Mouse (Mus musculus): ENCODE measurements around the gene Mex3d. TPM values are rescaled to one million over a fixed set of nuclear protein-coding genes. Genes with fewer than 3 reads are reported as not detected.

Mex3d gene
- polyA plus RNA-seq, 1 experiment: 7.9 TPM

DNA sequence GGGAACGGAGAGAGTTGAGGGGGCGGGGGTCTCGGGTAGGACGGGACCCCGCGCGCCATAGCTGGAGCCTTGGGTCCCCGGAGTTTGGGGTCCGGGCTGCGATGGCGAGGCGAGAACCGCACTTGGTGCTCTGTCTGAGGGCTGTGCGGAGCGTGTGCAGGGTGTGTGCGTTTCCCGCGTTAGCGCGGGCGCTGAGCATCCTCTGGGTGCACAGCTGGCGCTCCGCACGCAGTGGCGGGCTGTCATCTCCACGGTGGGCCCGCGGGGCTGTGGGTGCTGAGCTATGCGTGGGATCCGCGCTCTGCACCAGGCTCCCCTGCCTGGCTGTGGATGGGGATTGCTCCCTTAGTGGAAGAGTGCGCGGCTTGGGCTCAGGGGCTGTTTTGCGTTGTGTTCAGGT, 30.7 kb downstream of the Mex3d start:
- no peak overlapping the region for H3K27ac ChIP-seq (ENCODE audit: insufficient read depth, low read depth, low read length)
- TF ChIP-seq CTCF (conservative IDR thresholded peaks at IDR 0.05; ENCODE audit: insufficient read depth, insufficient read length, low read depth, low read length): no peak
- TF ChIP-seq POLR2A (IDR thresholded peaks at IDR 0.05; ENCODE audit: low read depth, low read length): no peak
- 3% methylated on average over 34 of the region's 34 CpGs for WGBS
- H3K4me1 ChIP-seq (ENCODE audit: control insufficient read depth, insufficient read depth, low read length): no peaks in the 10 kb centered on the region
- DNase-seq: no peak
- H3K4me3 ChIP-seq (ENCODE audit: insufficient read depth, low read depth, low read length): no peak overlapping the region
- H3K27me3 ChIP-seq (replicated peaks; ENCODE audit: control insufficient read depth, insufficient read depth, low read length): no peaks in the 10 kb centered on the region
- H3K36me3 ChIP-seq (ENCODE audit: control insufficient read depth, insufficient read depth, low read length): no peaks in the 10 kb centered on the region

DNA sequence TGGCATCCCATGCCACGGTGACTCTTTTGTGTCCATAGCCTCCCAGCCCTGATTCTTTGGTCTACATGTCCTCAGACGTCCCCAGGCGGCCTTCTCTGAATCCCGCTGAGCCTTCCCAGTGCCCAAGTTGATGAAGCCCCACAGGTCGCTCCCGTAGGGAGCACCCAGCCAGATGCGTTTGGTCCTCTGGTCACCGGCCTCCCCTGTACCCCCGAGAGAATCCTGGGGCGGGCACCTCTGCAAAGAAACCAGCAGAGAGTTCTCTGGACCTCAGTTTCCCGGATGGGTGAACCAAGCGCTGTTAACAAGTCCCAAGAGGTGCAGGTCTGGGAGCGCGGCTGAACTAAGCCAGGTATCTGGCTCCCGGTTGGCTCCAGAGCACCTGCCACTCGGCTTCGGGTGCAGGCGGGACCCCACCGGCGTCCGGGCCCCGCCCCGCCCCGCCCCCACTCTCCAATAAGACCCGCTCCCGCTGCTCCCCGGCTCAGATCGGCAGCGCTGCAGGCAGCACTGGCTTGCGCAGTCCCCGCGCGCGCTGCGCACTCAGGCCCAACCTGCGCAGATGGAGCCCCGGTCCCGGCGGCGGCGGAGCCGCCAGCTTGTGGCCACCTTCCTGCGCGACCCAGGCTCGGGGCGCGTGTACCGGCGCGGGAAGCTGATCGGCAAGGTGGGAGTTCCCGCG, 31.3 kb downstream of the Mex3d start, which contains the start of gene Plk5:
Plk5 (plus strand) TSS at position 459 of the 682 bp plus-strand sequence.
- no peaks in the 10 kb centered on the region for H3K27me3 ChIP-seq (replicated peaks; ENCODE audit: control insufficient read depth, insufficient read depth, low read length)

DNA sequence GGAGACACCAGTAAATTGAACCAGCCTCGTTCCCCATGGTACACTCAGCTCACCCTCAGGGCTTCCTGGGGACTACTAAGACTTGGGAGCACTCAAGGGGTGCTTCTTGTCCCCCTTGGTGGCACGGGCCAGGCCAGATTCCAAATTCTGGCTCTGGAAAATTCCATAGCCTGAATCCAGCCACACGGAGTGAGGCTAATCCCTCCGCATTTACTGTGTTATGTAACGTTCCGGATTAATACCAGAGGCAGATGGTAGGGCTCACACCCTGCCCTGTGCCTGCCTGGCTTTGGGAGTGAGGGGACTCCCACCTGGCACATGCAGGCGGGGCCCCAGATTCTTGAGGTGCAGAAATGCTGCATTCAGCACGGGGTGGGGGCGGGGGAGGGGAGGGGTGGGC, 32.0 kb downstream of the Mex3d start:
- DNase-seq: no peak
- H3K4me3 ChIP-seq (ENCODE audit: insufficient read depth, low read depth, low read length): no peak overlapping the region
- WGBS: 19% methylated on average over 9 of the region's 9 CpGs
- H3K27ac ChIP-seq (ENCODE audit: insufficient read depth, low read depth, low read length): no peak overlapping the region
- TF ChIP-seq POLR2A (IDR thresholded peaks at IDR 0.05; ENCODE audit: low read depth, low read length) (no peak), CTCF (conservative IDR thresholded peaks at IDR 0.05; ENCODE audit: insufficient read depth, insufficient read length, low read depth, low read length) (no peak)
- H3K36me3 ChIP-seq (ENCODE audit: control insufficient read depth, insufficient read depth, low read length): no peaks in the 10 kb centered on the region
- H3K4me1 ChIP-seq (ENCODE audit: control insufficient read depth, insufficient read depth, low read length): no peaks in the 10 kb centered on the region
- H3K27me3 ChIP-seq (replicated peaks; ENCODE audit: control insufficient read depth, insufficient read depth, low read length): no peaks in the 10 kb centered on the region

More for the DNA sequence above, 31.3 kb downstream of the Mex3d start, which contains the start of gene Plk5:
- no peak for DNase-seq
- 2% methylated on average over 53 of the region's 53 CpGs for WGBS
- Histone ChIP-seq H3K36me3 (ENCODE audit: control insufficient read depth, insufficient read depth, low read length) (no peaks in the 10 kb centered on the region), H3K4me3 (ENCODE audit: insufficient read depth, low read depth, low read length) (no peak within 1 kb of the TSS), H3K27ac (ENCODE audit: insufficient read depth, low read depth, low read length) (no peak within 1 kb of the TSS), H3K4me1 (ENCODE audit: control insufficient read depth, insufficient read depth, low read length) (no peaks in the 10 kb centered on the region)
- TF ChIP-seq CTCF (conservative IDR thresholded peaks at IDR 0.05; ENCODE audit: insufficient read depth, insufficient read length, low read depth, low read length) (no peak), POLR2A (IDR thresholded peaks at IDR 0.05; ENCODE audit: low read depth, low read length) (no peak)

DNA sequence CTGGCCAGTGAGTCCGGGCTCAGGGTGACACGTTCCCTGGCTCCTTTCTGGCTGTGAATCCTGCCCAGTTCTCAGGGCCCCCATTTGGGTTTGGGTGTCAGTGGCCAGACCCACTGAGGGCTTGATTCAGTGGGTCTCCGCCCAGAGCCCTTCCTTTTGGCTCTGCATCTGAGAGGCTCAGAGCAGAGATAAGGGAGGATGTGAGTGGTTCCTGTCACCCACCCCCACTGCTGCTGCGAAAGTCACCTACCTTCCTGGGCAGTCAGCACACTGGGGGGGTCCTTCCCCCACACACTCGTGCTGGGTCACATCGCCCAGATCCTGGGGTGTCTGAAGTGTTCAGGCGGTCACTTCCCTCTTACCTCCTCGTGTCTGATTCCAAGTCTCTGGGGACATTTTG, 34.7 kb downstream of the Mex3d start:
- Histone ChIP-seq H3K4me3 (ENCODE audit: insufficient read depth, low read depth, low read length) (no peak overlapping the region), H3K4me1 (ENCODE audit: control insufficient read depth, insufficient read depth, low read length) (no peaks in the 10 kb centered on the region), H3K36me3 (ENCODE audit: control insufficient read depth, insufficient read depth, low read length) (no peaks in the 10 kb centered on the region), H3K27me3 (replicated peaks; ENCODE audit: control insufficient read depth, insufficient read depth, low read length) (no peaks in the 10 kb centered on the region), H3K27ac (ENCODE audit: insufficient read depth, low read depth, low read length) (no peak overlapping the region)
- no peak for TF ChIP-seq CTCF (conservative IDR thresholded peaks at IDR 0.05; ENCODE audit: insufficient read depth, insufficient read length, low read depth, low read length)
- no peak for TF ChIP-seq POLR2A (IDR thresholded peaks at IDR 0.05; ENCODE audit: low read depth, low read length)
- 54% methylated on average over 8 of the region's 8 CpGs for WGBS
- no peak for DNase-seq

DNA sequence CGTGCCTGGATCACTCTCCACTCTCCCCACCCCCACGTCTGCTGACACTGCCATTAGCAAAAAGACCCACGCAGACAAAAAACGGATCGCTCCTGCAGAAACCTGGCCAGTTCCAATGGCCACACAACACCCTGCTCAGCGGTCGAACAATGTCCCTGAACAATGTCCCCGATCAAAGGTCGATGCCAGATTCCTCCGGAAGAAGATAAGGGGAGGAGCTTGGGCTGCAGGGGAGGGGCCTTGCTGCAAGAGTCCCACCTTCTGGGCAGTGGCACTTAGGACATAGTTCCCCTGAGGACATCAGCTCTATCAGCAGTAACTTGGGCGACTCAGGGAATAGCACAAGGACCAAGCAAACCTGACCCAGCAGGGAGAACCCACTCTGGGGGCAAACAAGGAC, 35.6 kb downstream of the Mex3d start:
- Histone ChIP-seq H3K27ac (ENCODE audit: insufficient read depth, low read depth, low read length) (no peak overlapping the region), H3K36me3 (ENCODE audit: control insufficient read depth, insufficient read depth, low read length) (no peaks in the 10 kb centered on the region), H3K27me3 (replicated peaks; ENCODE audit: control insufficient read depth, insufficient read depth, low read length) (no peaks in the 10 kb centered on the region), H3K4me3 (ENCODE audit: insufficient read depth, low read depth, low read length) (no peak overlapping the region), H3K4me1 (ENCODE audit: control insufficient read depth, insufficient read depth, low read length) (no peaks in the 10 kb centered on the region)
- no peak for TF ChIP-seq CTCF (conservative IDR thresholded peaks at IDR 0.05; ENCODE audit: insufficient read depth, insufficient read length, low read depth, low read length)
- TF ChIP-seq POLR2A (IDR thresholded peaks at IDR 0.05; ENCODE audit: low read depth, low read length): no peak
- peak; percentile 90 for DNase-seq
- WGBS: 28% methylated on average over 11 of the region's 11 CpGs

DNA sequence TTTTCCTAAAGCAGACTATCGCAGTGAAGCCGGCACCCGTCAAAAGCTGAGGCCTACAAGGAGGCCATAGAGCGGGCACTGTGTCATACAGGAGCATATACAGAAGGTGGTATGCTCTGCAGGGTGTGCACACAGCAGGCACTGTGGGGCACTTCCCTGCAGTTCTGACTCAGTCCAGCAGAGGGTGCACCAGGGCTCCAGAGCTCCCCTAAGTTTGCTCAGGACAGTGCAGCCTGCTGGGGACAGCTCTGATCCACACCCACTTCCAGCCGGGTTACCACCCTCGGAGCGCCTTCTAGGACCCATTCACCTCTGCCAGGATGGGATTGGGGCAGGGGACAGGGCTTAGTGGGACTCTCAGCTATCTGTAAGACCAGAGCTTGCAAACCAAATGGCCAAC, 37.2 kb downstream of the Mex3d start:
- Histone ChIP-seq H3K36me3 (ENCODE audit: control insufficient read depth, insufficient read depth, low read length) (no peaks in the 10 kb centered on the region), H3K4me3 (ENCODE audit: insufficient read depth, low read depth, low read length) (no peak overlapping the region), H3K27me3 (replicated peaks; ENCODE audit: control insufficient read depth, insufficient read depth, low read length) (no peaks in the 10 kb centered on the region), H3K4me1 (ENCODE audit: control insufficient read depth, insufficient read depth, low read length) (no peaks in the 10 kb centered on the region), H3K27ac (ENCODE audit: insufficient read depth, low read depth, low read length) (no peak overlapping the region)
- peak; percentile 88 for DNase-seq
- 5% methylated on average over 7 of the region's 7 CpGs for WGBS
- TF ChIP-seq CTCF (conservative IDR thresholded peaks at IDR 0.05; ENCODE audit: insufficient read depth, insufficient read length, low read depth, low read length) (peak; percentile 96), POLR2A (IDR thresholded peaks at IDR 0.05; ENCODE audit: low read depth, low read length) (no peak)

DNA sequence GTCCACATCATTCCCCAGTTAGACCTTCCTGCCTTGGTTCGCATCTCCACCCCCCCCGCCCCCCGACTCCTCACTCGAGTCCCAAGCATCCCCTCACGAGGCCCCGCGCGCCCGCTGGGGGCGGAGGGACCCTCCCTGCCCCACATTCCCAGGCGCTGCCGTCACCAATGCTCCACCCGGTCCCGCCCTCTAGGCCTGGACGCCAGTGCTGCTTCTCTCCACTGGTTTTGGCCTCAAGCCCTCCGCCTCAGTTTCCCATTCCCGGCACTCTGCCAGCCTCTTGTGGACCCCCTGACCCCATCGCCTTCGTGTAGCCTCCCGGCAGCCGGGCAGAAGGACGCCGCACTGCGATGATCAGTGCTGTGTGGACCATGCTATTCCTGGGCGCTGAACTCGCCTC, 38.5 kb downstream of the Mex3d start:
- H3K36me3 ChIP-seq (ENCODE audit: control insufficient read depth, insufficient read depth, low read length): no peaks in the 10 kb centered on the region
- peaks cover 3% of the 10 kb centered on the region; the same call in 1 of the 2 replicates for H3K4me1 ChIP-seq (ENCODE audit: control insufficient read depth, insufficient read depth, low read length)
- H3K27me3 ChIP-seq (replicated peaks; ENCODE audit: control insufficient read depth, insufficient read depth, low read length): no peaks in the 10 kb centered on the region
- TF ChIP-seq POLR2A (IDR thresholded peaks at IDR 0.05; ENCODE audit: low read depth, low read length): no peak
- TF ChIP-seq CTCF (conservative IDR thresholded peaks at IDR 0.05; ENCODE audit: insufficient read depth, insufficient read length, low read depth, low read length): no peak
- H3K4me3 ChIP-seq (ENCODE audit: insufficient read depth, low read depth, low read length): no peak overlapping the region
- WGBS: 32% methylated on average over 26 of the region's 26 CpGs
- DNase-seq: no peak
- no peak overlapping the region for H3K27ac ChIP-seq (ENCODE audit: insufficient read depth, low read depth, low read length)
